ENCODE assay signal across 16 mouse cellular contexts in genomic region chr12:103117517-103118193, GRCm38 (mm10).
DNase-seq lines count a peak whose midpoint lies in the region; ATAC-seq and TF ChIP-seq lines count a peak whose summit lies in the region.
"Had no signal": no experiment of that assay in that cellular context is flagged by ENCODE, and none has a peak within 500 bp of the region (broad histone marks: within the 10 kb centered on the region; RNA-seq: fewer than 3 reads in every experiment).

No protein-coding gene starts in this region.

- no peak overlapping the region for H3K4me2 ChIP-seq in kidney, embryonic 16.5 days (replicated peaks; ENCODE audit: low read depth, low read length)
- H3K4me2 ChIP-seq in lung, embryonic 15.5 days = no peak overlapping the region
- H3K4me2 ChIP-seq in lung, embryonic 16.5 days (ENCODE audit: low read depth, low read length) = no peak overlapping the region
- H3K4me2 ChIP-seq in heart, embryonic 12.5 days = no peak overlapping the region

- H3K4me1 ChIP-seq in kidney, adult 2 months (ENCODE audit: control insufficient read depth, insufficient read depth, low read length) = no peaks in the 10 kb centered on the region
- H3K4me1 ChIP-seq in kidney, embryonic 16.5 days (ENCODE audit: insufficient read depth, low read length) = no peaks in the 10 kb centered on the region
- no peaks in the 10 kb centered on the region for H3K4me1 ChIP-seq in lung, embryonic 15.5 days
- H3K4me1 ChIP-seq in lung, adult 2 months (ENCODE audit: control insufficient read depth, insufficient read depth, low read length) = no peaks in the 10 kb centered on the region
- no peaks in the 10 kb centered on the region for H3K4me1 ChIP-seq in lung, embryonic 16.5 days (replicated peaks; ENCODE audit: control insufficient read depth, insufficient read depth, low read length)
- H3K4me1 ChIP-seq in heart, embryonic 12.5 days (replicated peaks) = no peaks in the 10 kb centered on the region

- no peaks in the 10 kb centered on the region for H3K9me3 ChIP-seq in kidney, embryonic 16.5 days (ENCODE audit: low read length)
- H3K9me3 ChIP-seq in lung, embryonic 15.5 days = no peaks in the 10 kb centered on the region
- no peaks in the 10 kb centered on the region for H3K9me3 ChIP-seq in lung, embryonic 16.5 days (ENCODE audit: control insufficient read depth, low read length)
- no peaks in the 10 kb centered on the region for H3K9me3 ChIP-seq in heart, embryonic 12.5 days (replicated peaks)
- H3K9me3 ChIP-seq: hindbrain, embryonic 10.5 days had no signal

- TF ChIP-seq CTCF in kidney, adult 2 months (conservative IDR thresholded peaks at IDR 0.05; ENCODE audit: insufficient read depth, insufficient read length, low read depth, low read length) = no peak
- TF ChIP-seq CTCF in lung, adult 2 months (IDR thresholded peaks at IDR 0.05; ENCODE audit: insufficient read depth, low read length) = no peak

- no peak for TF ChIP-seq POLR2A in kidney, adult 2 months (IDR thresholded peaks at IDR 0.05; ENCODE audit: low read depth, low read length)
- no peak for TF ChIP-seq POLR2A in lung, adult 2 months (IDR thresholded peaks at IDR 0.05; ENCODE audit: borderline replicate concordance, extremely low read depth, low read depth, low read length)

- no peaks in the 10 kb centered on the region for H3K36me3 ChIP-seq in kidney, adult 2 months (ENCODE audit: control insufficient read depth, insufficient read depth, low read length)
- no peaks in the 10 kb centered on the region for H3K36me3 ChIP-seq in kidney, embryonic 16.5 days (ENCODE audit: insufficient read depth, low read length)
- H3K36me3 ChIP-seq in lung, embryonic 15.5 days = no peaks in the 10 kb centered on the region
- no peaks in the 10 kb centered on the region for H3K36me3 ChIP-seq in lung, embryonic 16.5 days (ENCODE audit: control insufficient read depth, insufficient read depth, low read length)
- no peaks in the 10 kb centered on the region for H3K36me3 ChIP-seq in heart, embryonic 12.5 days
- H3K36me3 ChIP-seq: hindbrain, embryonic 10.5 days had no signal

- ATAC-seq in kidney, embryonic 16.5 days (ENCODE audit: low FRiP score, low TSS enrichment) = no peak
- peak; percentile 77 for ATAC-seq in lung, embryonic 15.5 days (ENCODE audit: borderline replicate concordance, extremely low read depth, low FRiP score, low TSS enrichment)
- peak; percentile 85 for ATAC-seq in lung, embryonic 16.5 days (ENCODE audit: low read depth)
- ATAC-seq in megakaryocyte, adult 5-6 weeks (ENCODE audit: poor library complexity, severe bottlenecking) = no peak
- no peak for ATAC-seq in heart, embryonic 12.5 days (ENCODE audit: insufficient number of reproducible peaks, low FRiP score)
- ATAC-seq: forebrain, embryonic 14.5 days had no signal

- H3K4me3 ChIP-seq in kidney, adult 2 months (ENCODE audit: insufficient read depth, low read depth, low read length) = no peak overlapping the region
- H3K4me3 ChIP-seq in kidney, embryonic 16.5 days (ENCODE audit: low read length) = no peak overlapping the region
- H3K4me3 ChIP-seq in lung, embryonic 15.5 days = no peak overlapping the region
- no peak overlapping the region for H3K4me3 ChIP-seq in lung, adult 2 months (replicated peaks; ENCODE audit: extremely low read depth, low read depth, low read length)
- no peak overlapping the region for H3K4me3 ChIP-seq in lung, embryonic 16.5 days (ENCODE audit: low read length)
- H3K4me3 ChIP-seq in heart, embryonic 12.5 days = no peak overlapping the region
- H3K4me3 ChIP-seq: hindbrain, embryonic 10.5 days had no signal

- WGBS in kidney, adult 2 months = 58% methylated on average over 10 of the region's 10 CpGs
- 67% methylated on average over 10 of the region's 10 CpGs for WGBS in kidney, embryonic 16.5 days
- 51% methylated on average over 10 of the region's 10 CpGs for WGBS in lung, embryonic 15.5 days
- WGBS in lung, adult 2 months = 69% methylated on average over 10 of the region's 10 CpGs
- WGBS in lung, embryonic 16.5 days = 56% methylated on average over 10 of the region's 10 CpGs
- WGBS in heart, embryonic 12.5 days = 78% methylated on average over 10 of the region's 10 CpGs

- no peak overlapping the region for H3K27ac ChIP-seq in kidney, adult 2 months (ENCODE audit: insufficient read depth, low read depth, low read length)
- no peak overlapping the region for H3K27ac ChIP-seq in kidney, embryonic 16.5 days (ENCODE audit: low read length)
- H3K27ac ChIP-seq in lung, embryonic 15.5 days = no peak overlapping the region
- no peak overlapping the region for H3K27ac ChIP-seq in lung, embryonic 16.5 days (ENCODE audit: low read length)
- H3K27ac ChIP-seq in heart, embryonic 12.5 days (ENCODE audit: poor library complexity, severe bottlenecking) = no peak overlapping the region
- H3K27ac ChIP-seq: hindbrain, embryonic 10.5 days had no signal

- H3K27me3 ChIP-seq in kidney, adult 2 months (replicated peaks; ENCODE audit: control insufficient read depth, insufficient read depth, low read length) = no peaks in the 10 kb centered on the region
- H3K27me3 ChIP-seq in kidney, embryonic 16.5 days (ENCODE audit: insufficient read depth, low read length) = no peaks in the 10 kb centered on the region
- H3K27me3 ChIP-seq in lung, embryonic 15.5 days = no peaks in the 10 kb centered on the region
- no peaks in the 10 kb centered on the region for H3K27me3 ChIP-seq in lung, embryonic 16.5 days (ENCODE audit: control insufficient read depth, insufficient read depth, low read depth, low read length)
- H3K27me3 ChIP-seq in heart, embryonic 12.5 days (replicated peaks) = no peaks in the 10 kb centered on the region

- DNase-seq in kidney, adult 2 months = peak; percentile 63
- no peak for DNase-seq in lung, adult 2 months
- DNase-seq: adrenal gland, adult 2 months; cerebellum, adult 9-11 months; gastrocnemius, postnatal 25 days; left cerebral cortex, postnatal 4 days; liver; retina, postnatal 1 day; right cerebral cortex, postnatal 4 days had no signal

- H3K9ac ChIP-seq in kidney, embryonic 16.5 days (replicated peaks; ENCODE audit: low read length) = no peak overlapping the region
- no peak overlapping the region for H3K9ac ChIP-seq in lung, embryonic 15.5 days
- H3K9ac ChIP-seq in lung, embryonic 16.5 days (ENCODE audit: low read length) = no peak overlapping the region
- no peak overlapping the region for H3K9ac ChIP-seq in heart, embryonic 12.5 days

Comparison
In these comparisons a context has a peak if more than half of its experiments do, and no peak if none do; other contexts are left out.
1. ATAC-seq: peak in lung, embryonic 15.5 days (single experiment) and lung, embryonic 16.5 days (single experiment); none in kidney, embryonic 16.5 days (single experiment), megakaryocyte, adult 5-6 weeks (single experiment) and heart, embryonic 12.5 days (single experiment).